Mouse (Mus musculus) myocyte (in vitro differentiated cells): ENCODE data around the gene Rai1. TPM values are rescaled to one million over a fixed set of nuclear protein-coding genes. Genes with fewer than 3 reads are reported as not detected.

Source experiments
- H3K27me3 ChIP-seq: one replicate; pipeline ENCODE4 v1.6.1; 2011; ENCODE audit not compliant: control insufficient read depth, insufficient read depth, insufficient read length
- H3K36me3 ChIP-seq: one replicate; pipeline ENCODE4 v1.6.1; 2011; ENCODE audit not compliant: control insufficient read depth, insufficient read depth
- H3K4me2 ChIP-seq: one replicate; pipeline ENCODE4 v1.6.1; 2011; ENCODE audit warnings: low read depth, control low read depth
- H3K4me3 ChIP-seq: one replicate; pipeline ENCODE4 v1.5.1; 2011; ENCODE audit warnings: mild to moderate bottlenecking, control low read depth, moderate library complexity
- H3K79me2 ChIP-seq: one replicate; pipeline ENCODE4 v1.6.1; 2011; ENCODE audit not compliant: control insufficient read depth, insufficient read depth
- H3ac ChIP-seq: one replicate; pipeline ENCODE4 v1.6.1; 2011; ENCODE audit not compliant: control insufficient read depth, insufficient read length
- CEBPB ChIP-seq: IDR thresholded peaks from 2 replicates; pipeline ENCODE4 v1.6.1; 2011; ENCODE audit warnings: mild to moderate bottlenecking, moderate library complexity; ENCODE audit not compliant: poor library complexity, insufficient read depth, severe bottlenecking
- E2F4 ChIP-seq: IDR thresholded peaks from one replicate; pipeline ENCODE4 v1.6.1; 2011; ENCODE audit warnings: mild to moderate bottlenecking, control low read depth, moderate library complexity; ENCODE audit not compliant: insufficient read depth
- MAX ChIP-seq: IDR thresholded peaks from one replicate; pipeline ENCODE4 v1.6.1; 2011; ENCODE audit warnings: low read depth, mild to moderate bottlenecking, control low read depth
- MYOD1 ChIP-seq, 3 experiments: IDR thresholded peaks; one replicate each; pipeline ENCODE4 v1.6.1; 2011; ENCODE audit warnings: control low read depth in 2 of 3, low read depth in 2 of 3, mild to moderate bottlenecking in 2 of 3, moderate library complexity in 1 of 3; ENCODE audit not compliant: insufficient read length in 2 of 3, control insufficient read depth in 1 of 3
- MYOG ChIP-seq, 3 experiments: IDR thresholded peaks; one replicate each; pipeline ENCODE4 v1.6.1; 2011; ENCODE audit warnings: control low read depth in 2 of 3, low read depth in 2 of 3, mild to moderate bottlenecking in 2 of 3; ENCODE audit not compliant: insufficient read length in 2 of 3, control insufficient read depth in 1 of 3, insufficient read depth in 1 of 3
- POLR2A ChIP-seq: IDR thresholded peaks from one replicate; pipeline ENCODE4 v1.6.1; 2011; ENCODE audit warnings: low read depth, mild to moderate bottlenecking, control low read depth, moderate library complexity; ENCODE audit not compliant: insufficient read length
- POLR2AphosphoS2 ChIP-seq: IDR thresholded peaks from one replicate; pipeline ENCODE4 v1.6.1; 2011; ENCODE audit warnings: low read depth, control low read depth; ENCODE audit not compliant: insufficient read length
- REST ChIP-seq: IDR thresholded peaks from one replicate; pipeline ENCODE4 v1.6.1; 2011; ENCODE audit warnings: mild to moderate bottlenecking, control low read depth, moderate library complexity; ENCODE audit not compliant: insufficient read depth, insufficient read length
- SRF ChIP-seq: IDR thresholded peaks from one replicate; pipeline ENCODE4 v1.6.1; 2011; ENCODE audit warnings: low read depth; ENCODE audit not compliant: control insufficient read depth, insufficient read length
- TCF12 ChIP-seq: IDR thresholded peaks from one replicate; pipeline ENCODE4 v1.6.1; 2011; ENCODE audit warnings: mild to moderate bottlenecking, control low read depth; ENCODE audit not compliant: poor library complexity, insufficient read depth, severe bottlenecking
- TCF3 ChIP-seq: IDR thresholded peaks from one replicate; pipeline ENCODE4 v1.6.1; 2011; ENCODE audit warnings: low read depth, control low read depth; ENCODE audit not compliant: insufficient read length
- USF1 ChIP-seq: IDR thresholded peaks from one replicate; pipeline ENCODE4 v1.6.1; 2011; ENCODE audit warnings: low read depth, mild to moderate bottlenecking, control low read depth, moderate library complexity
- polyA plus RNA-seq: library from polyadenylated mRNA; unstranded; fragments of >200 nt; fragmentation: generic; extraction: Trizol; gene quantifications from one replicate; pipeline ENCODE4 v1.2.1, GENCODE M21; 2012; ENCODE audit warnings: missing spikeins

Gene Rai1
- polyA plus RNA-seq, 1 experiment, result 26.0 TPM

DNA sequence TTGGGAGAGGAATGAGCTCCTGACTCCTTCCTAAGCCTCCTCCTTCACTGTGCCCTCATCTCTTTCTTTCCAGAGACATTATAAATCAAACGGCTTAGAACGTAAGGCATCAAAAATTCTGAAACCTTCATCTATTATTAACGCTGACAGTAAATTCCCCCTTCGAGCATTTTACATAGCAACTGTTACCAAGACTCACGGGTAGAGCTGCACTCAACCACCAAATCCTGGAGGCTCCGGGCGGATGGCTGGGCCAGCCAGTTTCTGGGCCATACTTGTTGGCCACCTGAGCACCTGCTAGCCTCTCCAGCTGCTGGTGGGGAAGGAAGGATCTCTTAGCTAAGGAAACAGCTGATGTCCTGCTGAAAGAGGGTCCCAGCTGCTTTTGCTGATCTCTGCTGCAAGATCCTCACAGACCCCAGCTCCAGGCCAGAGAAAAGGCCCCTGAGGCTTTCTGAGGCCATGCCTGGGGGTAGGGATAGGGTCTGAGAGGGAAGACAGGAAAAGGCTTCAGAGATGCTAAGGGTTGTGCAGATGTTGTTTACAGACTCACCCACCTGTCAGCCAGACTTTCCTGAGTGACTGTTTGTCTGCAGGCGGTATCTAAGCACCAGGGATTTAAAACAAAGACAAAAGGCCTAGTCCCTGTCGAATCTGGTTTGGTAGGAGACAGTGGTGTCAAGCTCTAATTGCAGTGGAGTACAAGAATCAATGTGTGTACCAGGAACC lies 56.5 kb downstream of the Rai1 start:
- peaks cover 9% of the 10 kb centered on the region for H3K36me3 ChIP-seq
- H3ac ChIP-seq, result no peak overlapping the region
- H3K4me2 ChIP-seq, result no peak overlapping the region
- peaks cover 51% of the 10 kb centered on the region for H3K79me2 ChIP-seq
- no peaks in the 10 kb centered on the region for H3K27me3 ChIP-seq
- no peak overlapping the region for H3K4me3 ChIP-seq
- TF ChIP-seq MYOD1 (IDR thresholded peaks at IDR 0.05; ENCODE audit: control insufficient read depth in 1 of 3, insufficient read length in 2 of 3, low read depth in 2 of 3) (no peak), MYOG (IDR thresholded peaks at IDR 0.05; ENCODE audit: control insufficient read depth in 1 of 3, insufficient read depth in 1 of 3, insufficient read length in 2 of 3, low read depth in 2 of 3) (peak in 1 of 3 experiments; percentile 5)

- Histone ChIP-seq H3K4me2 (no peak overlapping the region), H3K27me3 (no peaks in the 10 kb centered on the region), H3K36me3 (peaks cover 4% of the 10 kb centered on the region), H3K4me3 (no peak overlapping the region), H3ac (no peak overlapping the region), H3K79me2 (peaks cover 52% of the 10 kb centered on the region)
- no peak for TF ChIP-seq MAX
- no peak for TF ChIP-seq REST
- TF ChIP-seq TCF3, result no peak
- TF ChIP-seq CEBPB, result no peak
- no peak for TF ChIP-seq SRF
- no peak for TF ChIP-seq MYOG (IDR thresholded peaks at IDR 0.05; ENCODE audit: control insufficient read depth in 1 of 3, insufficient read depth in 1 of 3, insufficient read length in 2 of 3, low read depth in 2 of 3)
- no peak for TF ChIP-seq E2F4
- TF ChIP-seq TCF12, result no peak
- no peak for TF ChIP-seq MYOD1 (IDR thresholded peaks at IDR 0.05; ENCODE audit: control insufficient read depth in 1 of 3, insufficient read length in 2 of 3, low read depth in 2 of 3)
- no peak for TF ChIP-seq POLR2AphosphoS2
- no peak for TF ChIP-seq POLR2A
- TF ChIP-seq USF1, result no peak
Observed at GRCm38 (mm10) chr11:60162547-60162946, 57.7 kb downstream of the Rai1 start.

- Histone ChIP-seq H3K79me2 (peaks cover 57% of the 10 kb centered on the region), H3ac (no peak overlapping the region), H3K4me3 (no peak overlapping the region), H3K4me2 (no peak overlapping the region), H3K36me3 (peaks cover 4% of the 10 kb centered on the region), H3K27me3 (no peaks in the 10 kb centered on the region)
- TF ChIP-seq USF1, result no peak
- no peak for TF ChIP-seq POLR2AphosphoS2
- no peak for TF ChIP-seq TCF3
- no peak for TF ChIP-seq MYOD1 (IDR thresholded peaks at IDR 0.05; ENCODE audit: control insufficient read depth in 1 of 3, insufficient read length in 2 of 3, low read depth in 2 of 3)
- TF ChIP-seq CEBPB, result no peak
- TF ChIP-seq E2F4, result no peak
Observed at GRCm38 (mm10) chr11:60163362-60163761, 58.5 kb downstream of the Rai1 start.

GRCm38 (mm10) chr11:60164450-60164849 lies 59.6 kb downstream of the Rai1 start:
- TF ChIP-seq TCF12 (no peak), MAX (no peak), POLR2AphosphoS2 (no peak), MYOG (IDR thresholded peaks at IDR 0.05; ENCODE audit: control insufficient read depth in 1 of 3, insufficient read depth in 1 of 3, insufficient read length in 2 of 3, low read depth in 2 of 3) (no peak), SRF (no peak), REST (no peak), TCF3 (no peak)
- Histone ChIP-seq H3K36me3 (peaks cover 4% of the 10 kb centered on the region), H3ac (no peak overlapping the region), H3K79me2 (peaks cover 53% of the 10 kb centered on the region), H3K27me3 (no peaks in the 10 kb centered on the region), H3K4me2 (no peak overlapping the region), H3K4me3 (no peak overlapping the region)

DNA sequence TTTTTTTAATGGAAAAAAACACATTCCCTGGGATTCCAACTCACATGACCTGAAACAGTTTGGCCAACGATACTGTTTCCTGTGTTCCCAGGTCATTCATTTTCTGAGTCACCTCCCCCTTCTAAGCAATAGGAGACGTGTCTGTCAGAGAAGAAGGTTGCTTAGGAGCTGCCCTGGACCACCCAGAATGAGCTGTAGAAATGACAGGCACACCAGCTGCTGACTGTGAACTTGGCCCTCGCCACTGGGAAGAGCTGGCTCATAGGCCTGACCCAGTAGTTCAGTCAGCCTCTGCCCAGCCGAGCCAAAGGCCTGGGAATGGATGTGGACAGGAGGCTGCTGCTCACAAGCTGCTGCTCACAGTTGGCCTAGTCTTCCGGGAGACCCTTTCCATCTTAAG lies 60.3 kb downstream of the Rai1 start:
- H3K4me2 ChIP-seq, result no peak overlapping the region

More for the DNA sequence above, 60.3 kb downstream of the Rai1 start:
- no peak overlapping the region for H3ac ChIP-seq
- H3K27me3 ChIP-seq, result no peaks in the 10 kb centered on the region
- H3K36me3 ChIP-seq, result peaks cover 4% of the 10 kb centered on the region
- peaks cover 56% of the 10 kb centered on the region for H3K79me2 ChIP-seq
- no peak overlapping the region for H3K4me3 ChIP-seq
- TF ChIP-seq MYOD1 (IDR thresholded peaks at IDR 0.05; ENCODE audit: control insufficient read depth in 1 of 3, insufficient read length in 2 of 3, low read depth in 2 of 3) (peak in 2 of 3 experiments; percentile 22 to 47), TCF3 (no peak), CEBPB (no peak)
